Mouse (Mus musculus): Measurements from ENCODE around the gene Prdx6. TPM values are rescaled to one million over a fixed set of nuclear protein-coding genes. Genes with fewer than 3 reads are reported as not detected.
"Not testable (repeated sequence)": the region's sequence is repeated elsewhere in the genome, so short reads cannot be mapped to it uniquely, and the experiment has no call there.

The Prdx6 gene
- polyA plus RNA-seq, 1 experiment from 2014 or later = 345 TPM

GRCm38 (mm10) chr1:161196364-161196763 is 54.7 kb downstream of the Prdx6 start:
- H3K9me3 ChIP-seq (replicated peaks); H3K36me3 ChIP-seq (ENCODE audit: poor library complexity, severe bottlenecking); H3K27ac ChIP-seq; H3K9ac ChIP-seq; H3K27me3 ChIP-seq: not testable (repeated sequence)
- Histone ChIP-seq H3K4me2 (peak overlapping the region; percentile 57), H3K4me3 (peak overlapping the region; percentile 40), H3K4me1 (peaks cover 16% of the 10 kb centered on the region; the same call in 1 of the 2 replicates)
- 44% methylated on average over 11 of the region's 11 CpGs for WGBS
- ATAC-seq = peak; percentile 8; the same call in 1 of the 2 replicates

DNA sequence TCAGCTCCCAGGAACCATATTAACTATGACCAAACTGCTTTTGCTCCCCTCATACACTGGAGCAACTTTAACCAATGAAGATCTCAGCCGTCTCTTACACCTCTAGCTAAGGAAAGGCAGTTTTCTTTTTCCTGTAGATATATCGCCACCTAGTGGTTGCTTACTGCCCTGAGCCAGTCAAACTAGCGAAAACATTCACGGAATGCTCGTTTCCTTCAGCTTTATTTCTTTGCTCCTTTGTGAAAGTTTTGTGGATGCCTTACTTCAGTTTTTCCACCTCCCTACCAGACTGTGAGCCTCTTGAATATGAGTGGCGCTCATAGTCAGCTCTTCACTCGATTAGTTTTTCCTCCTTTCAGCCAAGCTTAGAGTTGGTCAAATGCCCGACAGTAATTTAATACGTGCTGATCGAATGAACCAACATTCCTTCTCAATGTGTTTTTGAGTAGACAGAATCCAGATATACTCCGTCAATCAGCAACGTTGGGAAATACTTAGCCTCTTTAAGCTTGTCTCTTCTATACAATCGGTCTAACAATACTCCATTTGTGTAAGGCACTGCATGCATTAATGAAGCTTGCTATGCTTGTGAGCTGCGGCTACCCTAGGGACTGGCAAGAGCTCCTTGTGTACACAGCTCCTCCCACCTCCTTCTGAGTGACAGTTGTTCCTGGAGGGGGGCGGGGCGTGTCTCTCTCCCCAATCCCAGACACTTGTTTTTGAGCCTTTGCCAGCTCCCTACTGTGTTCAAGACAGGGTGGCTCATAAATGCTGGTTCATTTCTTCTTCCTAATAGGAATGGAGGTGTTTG is 55.3 kb downstream of the Prdx6 start:
- Histone ChIP-seq H3K4me2 (peak overlapping the region; percentile 57), H3K36me3 (ENCODE audit: poor library complexity, severe bottlenecking) (no peaks in the 10 kb centered on the region), H3K27me3 (no peaks in the 10 kb centered on the region), H3K9me3 (replicated peaks) (no peaks in the 10 kb centered on the region), H3K4me3 (peak overlapping the region; percentile 40), H3K9ac (peak overlapping the region; percentile 37), H3K27ac (peak overlapping the region; percentile 51), H3K4me1 (peaks cover 16% of the 10 kb centered on the region; the same call in 1 of the 2 replicates)
- under 1% methylated on average over 16 of the region's 16 CpGs for WGBS
- ATAC-seq = peak; percentile 98

DNA sequence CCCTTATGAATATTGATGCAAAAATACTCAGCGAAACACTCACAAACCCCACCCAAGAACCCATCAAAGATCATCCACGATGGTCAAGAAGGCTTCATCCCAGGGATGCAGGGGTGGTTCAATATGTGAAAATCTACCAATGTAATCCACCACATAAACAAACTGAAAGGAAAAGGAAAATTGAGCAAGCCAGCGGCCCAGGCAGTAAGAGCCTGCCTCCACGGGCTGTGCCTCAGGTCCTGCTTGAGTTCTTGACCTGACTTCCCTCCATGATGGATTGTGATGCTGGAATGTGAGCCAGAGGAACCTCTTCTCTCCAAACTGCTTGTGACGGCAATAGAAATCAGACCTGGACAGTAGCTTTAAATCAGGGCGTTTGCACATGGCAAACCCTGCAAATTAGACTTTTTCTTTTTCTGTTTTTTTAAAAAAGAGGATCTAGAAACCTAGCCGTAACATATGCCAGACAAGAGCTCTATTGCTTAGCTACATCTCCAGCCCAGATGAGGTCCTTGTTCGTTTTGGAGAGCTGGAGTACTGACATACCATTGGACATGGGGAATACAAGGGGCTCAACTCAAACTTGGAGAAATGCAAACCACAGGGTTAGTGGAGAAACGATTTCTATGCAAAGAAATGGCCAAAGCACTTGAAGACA is 60.6 kb downstream of the Prdx6 start:
- H3K4me3 ChIP-seq = no peak overlapping the region
- no peaks in the 10 kb centered on the region for H3K36me3 ChIP-seq (ENCODE audit: poor library complexity, severe bottlenecking)
- WGBS = 79% methylated on average over 9 of the region's 9 CpGs
- peaks cover 12% of the 10 kb centered on the region; the same call in 1 of the 2 replicates for H3K4me1 ChIP-seq
- no peak overlapping the region for H3K4me2 ChIP-seq
- no peak overlapping the region for H3K9ac ChIP-seq
- no peaks in the 10 kb centered on the region for H3K27me3 ChIP-seq
- no peak overlapping the region for H3K27ac ChIP-seq
- no peaks in the 10 kb centered on the region; the same call in 1 of the 2 replicates for H3K9me3 ChIP-seq (replicated peaks)
- ATAC-seq = no peak

Other genes with a start within 250 kb of the Prdx6 start
- 10.1 and 12.9 TPM in 2 replicates for gene Zbtb37, start 216.4 kb downstream of the Prdx6 start, polyA plus RNA-seq (2015; fragmentation: Nextera tagmentation; extraction: Ambion mirVana)
- gene Dars2, start 180.6 kb downstream of the Prdx6 start, polyA plus RNA-seq (2015; fragmentation: Nextera tagmentation; extraction: Ambion mirVana) = 36.8 and 42.8 TPM in 2 replicates
- 33.0 and 36.5 TPM in 2 replicates for gene Cenpl, start 180.5 kb downstream of the Prdx6 start, polyA plus RNA-seq (2015; fragmentation: Nextera tagmentation; extraction: Ambion mirVana)
- 16.4 and 17.2 TPM in 2 replicates for gene Klhl20, start 119.7 kb downstream of the Prdx6 start, polyA plus RNA-seq (2015; fragmentation: Nextera tagmentation; extraction: Ambion mirVana)
- gene Ankrd45, start 108.5 kb downstream of the Prdx6 start, polyA plus RNA-seq (2015; fragmentation: Nextera tagmentation; extraction: Ambion mirVana) = 12.6 and 13.0 TPM in 2 replicates
- 0.54 and 0.65 TPM in 2 replicates for gene Tex50, start 91.9 kb downstream of the Prdx6 start, polyA plus RNA-seq (2015; fragmentation: Nextera tagmentation; extraction: Ambion mirVana)
- gene Tnfsf4, start 144.2 kb upstream of the Prdx6 start, polyA plus RNA-seq (2015; fragmentation: Nextera tagmentation; extraction: Ambion mirVana) = not detected in 2 replicates
- gene Tnfsf18, start 243.4 kb upstream of the Prdx6 start, polyA plus RNA-seq (2015; fragmentation: Nextera tagmentation; extraction: Ambion mirVana) = 0.08 TPM in 1 of 2 replicates, not detected in the other